Mouse (Mus musculus): ENCODE measurements around the gene Prr15. TPM values are rescaled to one million over a fixed set of nuclear protein-coding genes. Genes with fewer than 3 reads are reported as not detected.

The Prr15 gene
- polyA plus RNA-seq, 2 experiments from 2014 or later, result not detected

- ATAC-seq, result no peak
These were observed 6.6 kb downstream of the Prr15 start for GRCm38 (mm10) chr6:54332203-54332602.

- ATAC-seq, result no peak
These were observed 7.5 kb downstream of the Prr15 start for GRCm38 (mm10) chr6:54333116-54333651.

GRCm38 (mm10) chr6:54333652-54334396 lies 8.2 kb downstream of the Prr15 start:
- no peak for ATAC-seq

- no peak for ATAC-seq
These were observed 11.7 kb downstream of the Prr15 start for GRCm38 (mm10) chr6:54337321-54337720.

GRCm38 (mm10) chr6:54341133-54341532 lies 15.5 kb downstream of the Prr15 start:
- no peak for ATAC-seq

GRCm38 (mm10) chr6:54342223-54342622 lies 16.6 kb downstream of the Prr15 start:
- ATAC-seq, result no peak

GRCm38 (mm10) chr6:54351860-54352259 lies 26.2 kb downstream of the Prr15 start:
- ATAC-seq, result no peak

- no peak for ATAC-seq
These were observed 27.5 kb downstream of the Prr15 start for GRCm38 (mm10) chr6:54352931-54353690.

GRCm38 (mm10) chr6:54353698-54354097 lies 28.1 kb downstream of the Prr15 start:
- no peak for ATAC-seq

- ATAC-seq, result no peak
These were observed 30.0 kb downstream of the Prr15 start for GRCm38 (mm10) chr6:54355626-54356025.

GRCm38 (mm10) chr6:54362526-54363324 lies 37.1 kb downstream of the Prr15 start:
- ATAC-seq, result no peak

GRCm38 (mm10) chr6:54364406-54365136 lies 38.9 kb downstream of the Prr15 start:
- ATAC-seq, result no peak

- no peak for ATAC-seq
These were observed 41.0 kb downstream of the Prr15 start for GRCm38 (mm10) chr6:54366607-54367006.

GRCm38 (mm10) chr6:54368071-54368470 lies 42.4 kb downstream of the Prr15 start:
- ATAC-seq, result no peak

GRCm38 (mm10) chr6:54369913-54370542 lies 44.4 kb downstream of the Prr15 start:
- no peak for ATAC-seq

- ATAC-seq, result no peak
These were observed 46.2 kb downstream of the Prr15 start for GRCm38 (mm10) chr6:54371874-54372273.

- ATAC-seq, result no peak
These were observed 53.7 kb downstream of the Prr15 start for GRCm38 (mm10) chr6:54379356-54379755.

All from activated CD4-positive, CD25-positive, alpha-beta regulatory T cell, adult 4 months (primary cell).